In the genomic region with DNA sequence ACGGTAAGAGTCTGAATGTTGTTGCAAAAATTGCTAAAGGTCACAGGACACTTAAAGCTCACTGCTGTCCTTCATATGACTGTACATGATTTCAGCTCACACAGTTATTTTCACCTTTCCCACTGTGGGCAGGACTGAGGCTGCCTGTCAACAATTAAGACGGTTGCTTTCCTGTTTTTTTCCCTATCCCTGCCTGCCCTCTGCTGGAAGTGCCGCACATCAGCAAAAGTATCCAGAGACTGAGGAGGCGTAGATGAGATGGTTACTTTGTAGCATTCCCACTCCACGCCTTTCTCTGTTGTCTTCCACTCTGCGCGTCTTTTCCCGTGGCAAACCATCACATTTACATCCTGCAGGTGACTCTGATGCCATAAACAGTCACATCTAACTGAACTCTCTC, we compare ENCODE assay signal across 8 mouse cellular contexts. TPM values are rescaled to one million over a fixed set of nuclear protein-coding genes. Genes with fewer than 3 reads are reported as not detected.
DNase-seq lines count a peak whose midpoint lies in the region; ATAC-seq and TF ChIP-seq lines count a peak whose summit lies in the region.

No protein-coding gene starts in this region.

- no peak overlapping the region for H3K4me3 ChIP-seq in cortical plate, adult 2 months (ENCODE audit: insufficient read depth, low read length)
- H3K4me3 ChIP-seq in hindbrain, embryonic 14.5 days (replicated peaks; ENCODE audit: low read length): no peak overlapping the region
- H3K4me3 ChIP-seq in limb, embryonic 11.5 days (ENCODE audit: low read depth, low read length): no peak overlapping the region

- no peak for TF ChIP-seq POLR2A in cortical plate, adult 2 months (IDR thresholded peaks at IDR 0.05; ENCODE audit: extremely low read depth, insufficient read depth, low read length)

- peak; percentile 98 for TF ChIP-seq CTCF in cortical plate, adult 2 months (IDR thresholded peaks at IDR 0.05; ENCODE audit: extremely low read depth, insufficient read depth, low read length)

- H3K36me3 ChIP-seq in hindbrain, embryonic 14.5 days (replicated peaks; ENCODE audit: control insufficient read depth, insufficient read depth): no peaks in the 10 kb centered on the region
- H3K36me3 ChIP-seq in limb, embryonic 11.5 days (ENCODE audit: control insufficient read depth, insufficient read depth, low read length): no peaks in the 10 kb centered on the region

- H3K9me3 ChIP-seq in hindbrain, embryonic 14.5 days (ENCODE audit: control insufficient read depth, low read length): no peaks in the 10 kb centered on the region
- H3K9me3 ChIP-seq in limb, embryonic 11.5 days (ENCODE audit: control insufficient read depth, low read length): no peaks in the 10 kb centered on the region

- no peak overlapping the region for H3K27ac ChIP-seq in cortical plate, adult 2 months (ENCODE audit: insufficient read depth, low read length)
- no peak overlapping the region for H3K27ac ChIP-seq in hindbrain, embryonic 14.5 days
- H3K27ac ChIP-seq in limb, embryonic 11.5 days (replicated peaks; ENCODE audit: low read depth, low read length): no peak overlapping the region

- no peaks in the 10 kb centered on the region for H3K27me3 ChIP-seq in hindbrain, embryonic 14.5 days (ENCODE audit: control insufficient read depth, insufficient read depth, low read length)
- no peaks in the 10 kb centered on the region for H3K27me3 ChIP-seq in limb, embryonic 11.5 days (ENCODE audit: control insufficient read depth, insufficient read depth, low read length)

- WGBS in hindbrain, embryonic 14.5 days: 21% methylated on average over 8 of the region's 8 CpGs
- 23% methylated on average over 8 of the region's 8 CpGs for WGBS in limb, embryonic 11.5 days

- no peak for ATAC-seq in hindbrain, embryonic 14.5 days (ENCODE audit: low FRiP score)
- ATAC-seq in limb, embryonic 11.5 days (ENCODE audit: insufficient number of reproducible peaks, low FRiP score, low TSS enrichment, low read depth): no peak
- ATAC-seq in monocyte, adult 5-6 weeks (replicated peaks; ENCODE audit: insufficient number of reproducible peaks, low FRiP score, low TSS enrichment, poor library complexity, severe bottlenecking): no peak

- peak; percentile 8 for DNase-seq in ovary, adult 18-20 months (ENCODE audit: low spot score)
- DNase-seq in ovary, postnatal 10 days (ENCODE audit: low spot score): no peak
- peak; percentile 61 to 81 for DNase-seq in adrenal gland, adult (ENCODE audit: inconsistent age in 2 of 2, low spot score in 1 of 2)
- DNase-seq in hindbrain, embryonic 14.5 days (ENCODE audit: low spot score): peak; percentile 69
- peak; percentile 67 for DNase-seq in limb, embryonic 11.5 days (ENCODE audit: low spot score)
- DNase-seq in right cerebral cortex, postnatal 14 days: peak; percentile 52

- H3K4me2 ChIP-seq in hindbrain, embryonic 14.5 days (replicated peaks): no peak overlapping the region
- H3K4me2 ChIP-seq in limb, embryonic 11.5 days (ENCODE audit: low read depth, severe bottlenecking): no peak overlapping the region

- H3K9ac ChIP-seq in hindbrain, embryonic 14.5 days: no peak overlapping the region
- no peak overlapping the region for H3K9ac ChIP-seq in limb, embryonic 11.5 days (ENCODE audit: low read length)

- H3K4me1 ChIP-seq in cortical plate, adult 2 months (ENCODE audit: control insufficient read depth, insufficient read depth, low read length): no peaks in the 10 kb centered on the region
- no peaks in the 10 kb centered on the region for H3K4me1 ChIP-seq in hindbrain, embryonic 14.5 days (replicated peaks; ENCODE audit: control insufficient read depth, insufficient read depth, low read length)
- H3K4me1 ChIP-seq in limb, embryonic 11.5 days (ENCODE audit: control insufficient read depth, insufficient read depth, low read length): no peaks in the 10 kb centered on the region

RNA-seq across cellular contexts. Expression of gene Rapgef4, which starts 25.4 kb away (rescaled TPM):
- 478 and 555 TPM in 2 replicates for polyA plus RNA-seq in cortical plate, adult 2 months (2012; rRNA removed)
- polyA plus RNA-seq in hindbrain, embryonic 14.5 days (2014; fragmentation: Nextera tagmentation; extraction: Ambion mirVana): 28.4 and 28.9 TPM in 2 replicates
- 0.88 and 1.6 TPM in 2 replicates for polyA plus RNA-seq in limb, embryonic 11.5 days (2014; fragmentation: Nextera tagmentation; extraction: Ambion mirVana)
- total RNA-seq in monocyte, adult 5-6 weeks (2017): 2.1 to 4.4 TPM (median 3.8 TPM) in 3 replicates

Comparison
In these comparisons a context has a peak if more than half of its experiments do, and no peak if none do; other contexts are left out.
1. RNA of gene Rapgef4, which starts 25.4 kb away (polyA plus RNA-seq): 478 to 555 TPM in cortical plate, adult 2 months; 28.4 to 28.9 TPM in hindbrain, embryonic 14.5 days and 0.88 to 1.6 TPM in limb, embryonic 11.5 days; every median in the first group is over 10 times any median in the second.